Mouse (Mus musculus) liver, embryonic 12.5 days (tissue): ENCODE measurements around the gene Slc44a1. TPM values are rescaled to one million over a fixed set of nuclear protein-coding genes. Genes with fewer than 3 reads are reported as not detected.

ENCODE experiments used
- ATAC-seq: fragments of 200-750 bp; cut with Nextera tagmentation; 2 replicates; pipeline ENCODE4 v1.8.0; 2017; ENCODE audit warnings: moderate number of reproducible peaks, mild to moderate bottlenecking, moderate library complexity
- H3K27ac ChIP-seq: fragments of 300-500 bp; sonication (generic); 2 replicates; pipeline ENCODE4 v1.5.1; 2016; ENCODE audit warnings: mild to moderate bottlenecking
- H3K27me3 ChIP-seq: fragments of 300-500 bp; sonication (generic); replicated peaks from 2 replicates; pipeline ENCODE4 v1.6.1; 2016; ENCODE audit warnings: mild to moderate bottlenecking, moderate library complexity
- H3K36me3 ChIP-seq: fragments of 300-500 bp; sonication (generic); 2 replicates; pipeline ENCODE4 v1.6.1; 2016; ENCODE audit warnings: mild to moderate bottlenecking, moderate library complexity
- H3K4me1 ChIP-seq: fragments of 300-500 bp; sonication (generic); 2 replicates; pipeline ENCODE4 v1.6.1; 2016
- H3K4me2 ChIP-seq: fragments of 300-500 bp; sonication (generic); 2 replicates; pipeline ENCODE4 v1.6.1; 2016; ENCODE audit warnings: mild to moderate bottlenecking, moderate library complexity
- H3K4me3 ChIP-seq: fragments of 300-500 bp; sonication (generic); 2 replicates; pipeline ENCODE4 v1.5.1; 2016; ENCODE audit warnings: mild to moderate bottlenecking, moderate library complexity
- H3K9ac ChIP-seq: fragments of 300-500 bp; sonication (generic); 2 replicates; pipeline ENCODE4 v1.6.1; 2016; ENCODE audit warnings: mild to moderate bottlenecking, moderate library complexity
- H3K9me3 ChIP-seq: fragments of 300-500 bp; sonication (generic); replicated peaks from 2 replicates; pipeline ENCODE4 v1.6.1; 2016; ENCODE audit warnings: mild to moderate bottlenecking, moderate library complexity
- WGBS: fragments of 180-500 bp; shearing (Covaris S2); methylation state at CpG from one replicate; pipeline ENCODE4 v1.1.7; 2016; ENCODE audit not compliant: insufficient replicate concordance; 5-methylcytosine and 5-hydroxymethylcytosine counted together
- polyA plus RNA-seq: library from polyadenylated mRNA; unstranded; fragments of >200 nt; fragmentation: Nextera tagmentation; extraction: Ambion mirVana; gene quantifications from 2 replicates; pipeline ENCODE4 v1.2.1, GENCODE M21; 2016

Slc44a1 gene
- polyA plus RNA-seq, 1 experiment from 2014 or later, result 14.0 TPM

GRCm38 (mm10) chr4:53411958-53412870 lies 28.0 kb upstream of the Slc44a1 start:
- Histone ChIP-seq H3K27me3 (no peaks in the 10 kb centered on the region), H3K4me1 (peaks cover 30% of the 10 kb centered on the region), H3K4me2 (no peak overlapping the region), H3K4me3 (no peak overlapping the region), H3K27ac (no peak overlapping the region), H3K9ac (no peak overlapping the region), H3K36me3 (no peaks in the 10 kb centered on the region), H3K9me3 (no peaks in the 10 kb centered on the region)
- peak; percentile 62; the same call in 1 of the 2 replicates for ATAC-seq
- WGBS, result 40% methylated on average over 9 of the region's 9 CpGs

GRCm38 (mm10) chr4:53412991-53413390 lies 27.2 kb upstream of the Slc44a1 start:
- 59% methylated on average over 6 of the region's 6 CpGs for WGBS
- ATAC-seq, result no peak
- H3K27ac ChIP-seq, result no peak overlapping the region

GRCm38 (mm10) chr4:53414031-53414797 lies 26.0 kb upstream of the Slc44a1 start:
- 30% methylated on average over 9 of the region's 9 CpGs for WGBS
- peaks cover 30% of the 10 kb centered on the region for H3K4me1 ChIP-seq
- no peaks in the 10 kb centered on the region for H3K9me3 ChIP-seq
- no peak overlapping the region for H3K27ac ChIP-seq
- no peak overlapping the region for H3K4me3 ChIP-seq
- H3K27me3 ChIP-seq, result no peaks in the 10 kb centered on the region
- no peak overlapping the region for H3K9ac ChIP-seq
- H3K4me2 ChIP-seq, result no peak overlapping the region
- ATAC-seq, result peak; percentile 55
- no peaks in the 10 kb centered on the region for H3K36me3 ChIP-seq

More at GRCm38 (mm10) chr4:53412991-53413390, 27.2 kb upstream of the Slc44a1 start:
- Histone ChIP-seq H3K9me3 (no peaks in the 10 kb centered on the region), H3K4me2 (no peak overlapping the region), H3K4me3 (no peak overlapping the region), H3K27me3 (no peaks in the 10 kb centered on the region), H3K4me1 (peaks cover 30% of the 10 kb centered on the region), H3K9ac (no peak overlapping the region), H3K36me3 (no peaks in the 10 kb centered on the region)

- H3K27me3 ChIP-seq, result no peaks in the 10 kb centered on the region
- H3K36me3 ChIP-seq, result no peaks in the 10 kb centered on the region
- no peak for ATAC-seq
- no peak overlapping the region for H3K4me3 ChIP-seq
- no peak overlapping the region for H3K4me2 ChIP-seq
- peaks cover 30% of the 10 kb centered on the region for H3K4me1 ChIP-seq
- 83% methylated on average over 9 of the region's 10 CpGs for WGBS
- no peak overlapping the region for H3K27ac ChIP-seq
- H3K9ac ChIP-seq, result no peak overlapping the region
- H3K9me3 ChIP-seq, result no peaks in the 10 kb centered on the region
Observed at GRCm38 (mm10) chr4:53415873-53416637, 24.2 kb upstream of the Slc44a1 start.

- ATAC-seq, result no peak
- 58% methylated on average over 7 of the region's 7 CpGs for WGBS
- Histone ChIP-seq H3K4me3 (no peak overlapping the region), H3K27ac (no peak overlapping the region), H3K4me1 (peaks cover 30% of the 10 kb centered on the region), H3K27me3 (no peaks in the 10 kb centered on the region), H3K9me3 (no peaks in the 10 kb centered on the region), H3K9ac (no peak overlapping the region), H3K36me3 (no peaks in the 10 kb centered on the region), H3K4me2 (no peak overlapping the region)
Observed at GRCm38 (mm10) chr4:53416928-53417327, 23.3 kb upstream of the Slc44a1 start.

GRCm38 (mm10) chr4:53422799-53423198 lies 17.4 kb upstream of the Slc44a1 start:
- Histone ChIP-seq H3K27me3 (no peaks in the 10 kb centered on the region), H3K9me3 (no peaks in the 10 kb centered on the region; the same call in 1 of the 2 replicates), H3K4me1 (no peaks in the 10 kb centered on the region), H3K4me3 (no peak overlapping the region), H3K4me2 (no peak overlapping the region), H3K27ac (no peak overlapping the region), H3K9ac (no peak overlapping the region), H3K36me3 (no peaks in the 10 kb centered on the region)
- ATAC-seq, result no peak
- WGBS, result 66% methylated on average over 2 of the region's 2 CpGs

- H3K36me3 ChIP-seq, result no peaks in the 10 kb centered on the region
- no peaks in the 10 kb centered on the region for H3K27me3 ChIP-seq
- H3K4me1 ChIP-seq, result peaks cover 25% of the 10 kb centered on the region
- H3K27ac ChIP-seq, result no peak overlapping the region
- H3K9me3 ChIP-seq, result no peaks in the 10 kb centered on the region; the same call in 1 of the 2 replicates
- ATAC-seq, result no peak
- 74% methylated on average over 4 of the region's 4 CpGs for WGBS
- H3K4me2 ChIP-seq, result no peak overlapping the region
- H3K9ac ChIP-seq, result no peak overlapping the region
- H3K4me3 ChIP-seq, result no peak overlapping the region
Observed at GRCm38 (mm10) chr4:53427120-53427519, 13.1 kb upstream of the Slc44a1 start.

GRCm38 (mm10) chr4:53430522-53430921 lies 9.7 kb upstream of the Slc44a1 start:
- peaks cover 33% of the 10 kb centered on the region for H3K4me1 ChIP-seq
- 70% methylated on average over 6 of the region's 6 CpGs for WGBS

GRCm38 (mm10) chr4:53431585-53432234 lies 8.5 kb upstream of the Slc44a1 start:
- Histone ChIP-seq H3K4me3 (no peak overlapping the region), H3K27me3 (no peaks in the 10 kb centered on the region), H3K27ac (peak overlapping the region; percentile 74), H3K9ac (no peak overlapping the region), H3K4me1 (peaks cover 36% of the 10 kb centered on the region), H3K9me3 (no peaks in the 10 kb centered on the region), H3K36me3 (no peaks in the 10 kb centered on the region), H3K4me2 (peak overlapping the region; percentile 31)
- 56% methylated on average over 9 of the region's 10 CpGs for WGBS
- ATAC-seq, result peak; percentile 99

More at GRCm38 (mm10) chr4:53430522-53430921, 9.7 kb upstream of the Slc44a1 start:
- H3K4me3 ChIP-seq, result no peak overlapping the region
- no peak for ATAC-seq
- H3K9ac ChIP-seq, result no peak overlapping the region
- H3K27ac ChIP-seq, result peak overlapping the region; percentile 17; the same call in 1 of the 2 replicates
- H3K9me3 ChIP-seq, result no peaks in the 10 kb centered on the region
- no peaks in the 10 kb centered on the region for H3K36me3 ChIP-seq
- no peaks in the 10 kb centered on the region for H3K27me3 ChIP-seq
- no peak overlapping the region for H3K4me2 ChIP-seq

- no peak for ATAC-seq
- H3K27ac ChIP-seq, result no peak overlapping the region
- no peaks in the 10 kb centered on the region for H3K9me3 ChIP-seq
- H3K36me3 ChIP-seq, result no peaks in the 10 kb centered on the region
- H3K4me2 ChIP-seq, result no peak overlapping the region
- no peak overlapping the region for H3K4me3 ChIP-seq
- H3K9ac ChIP-seq, result no peak overlapping the region
- WGBS, result 78% methylated on average over 10 of the region's 10 CpGs
- H3K27me3 ChIP-seq, result peaks cover 24% of the 10 kb centered on the region
- peaks cover 39% of the 10 kb centered on the region for H3K4me1 ChIP-seq
Observed at GRCm38 (mm10) chr4:53437110-53437755, 3.0 kb upstream of the Slc44a1 start.

GRCm38 (mm10) chr4:53438386-53438785 lies 1.8 kb upstream of the Slc44a1 start:
- Histone ChIP-seq H3K4me2 (peak overlapping the region; percentile 96), H3K27me3 (peaks cover 35% of the 10 kb centered on the region), H3K4me1 (peaks cover 33% of the 10 kb centered on the region), H3K36me3 (no peaks in the 10 kb centered on the region), H3K9ac (no peak overlapping the region), H3K27ac (peak overlapping the region; percentile 83; the same call in 1 of the 2 replicates), H3K4me3 (no peak overlapping the region), H3K9me3 (no peaks in the 10 kb centered on the region)
- ATAC-seq, result no peak
- 70% methylated on average over 2 of the region's 2 CpGs for WGBS
